Mouse (Mus musculus): Measurements from ENCODE around the gene Ctsm. TPM values are rescaled to one million over a fixed set of nuclear protein-coding genes. Genes with fewer than 3 reads are reported as not detected.
"Not testable (repeated sequence)": the region's sequence is repeated elsewhere in the genome, so short reads cannot be mapped to it uniquely, and the experiment has no call there.

Gene Ctsm
- not detected in 2 replicates for polyA plus RNA-seq (2015; fragmentation: Nextera tagmentation; extraction: Ambion mirVana)

- Histone ChIP-seq H3K9me3 (ENCODE audit: control insufficient read depth, low read length) (peaks cover 20% of the 10 kb centered on the region), H3K4me2 (ENCODE audit: low read length) (no peak within 1 kb of the TSS), H3K27me3 (replicated peaks; ENCODE audit: control insufficient read depth, insufficient read depth, low read length) (no peaks in the 10 kb centered on the region), H3K36me3 (ENCODE audit: control insufficient read depth, insufficient read depth, low read length) (no peaks in the 10 kb centered on the region), H3K4me3 (ENCODE audit: low read length) (no peak within 1 kb of the TSS), H3K9ac (ENCODE audit: low read depth, low read length) (no peak within 1 kb of the TSS), H3K4me1 (ENCODE audit: control insufficient read depth, insufficient read depth, low read depth, low read length) (no peaks in the 10 kb centered on the region), H3K27ac (ENCODE audit: low read depth, low read length) (no peak within 1 kb of the TSS)
- WGBS, result 72% methylated on average over 4 of the region's 4 CpGs
- no peak for ATAC-seq
Measured at GRCm38 (mm10) chr13:61541631-61542030, at the start of gene Ctsm. Gene Ctsm, minus strand, starts transcription at chr13:61541839.

GRCm38 (mm10) chr13:61570027-61570426 lies 28.4 kb upstream of the Ctsm start, which contains the start of gene Cts3:
Gene Cts3, minus strand, starts transcription at chr13:61570127.
- Histone ChIP-seq H3K9ac (ENCODE audit: low read depth, low read length) (no peak within 1 kb of the TSS), H3K27me3 (replicated peaks; ENCODE audit: control insufficient read depth, insufficient read depth, low read length) (no peaks in the 10 kb centered on the region), H3K27ac (ENCODE audit: low read depth, low read length) (no peak within 1 kb of the TSS), H3K4me1 (ENCODE audit: control insufficient read depth, insufficient read depth, low read depth, low read length) (no peaks in the 10 kb centered on the region), H3K4me2 (ENCODE audit: low read length) (no peak within 1 kb of the TSS), H3K4me3 (ENCODE audit: low read length) (no peak within 1 kb of the TSS), H3K36me3 (ENCODE audit: control insufficient read depth, insufficient read depth, low read length) (no peaks in the 10 kb centered on the region), H3K9me3 (ENCODE audit: control insufficient read depth, low read length) (peaks cover 25% of the 10 kb centered on the region)
- ATAC-seq, result no peak

- not testable (repeated sequence) for H3K9ac ChIP-seq (ENCODE audit: low read depth, low read length); ATAC-seq; H3K4me1 ChIP-seq (ENCODE audit: control insufficient read depth, insufficient read depth, low read depth, low read length); H3K36me3 ChIP-seq (ENCODE audit: control insufficient read depth, insufficient read depth, low read length); H3K4me3 ChIP-seq (ENCODE audit: low read length); H3K27me3 ChIP-seq (replicated peaks; ENCODE audit: control insufficient read depth, insufficient read depth, low read length); H3K27ac ChIP-seq (ENCODE audit: low read depth, low read length); H3K4me2 ChIP-seq (ENCODE audit: low read length)
- WGBS, result 32% methylated on average over 1 of the region's 1 CpGs
- H3K9me3 ChIP-seq (ENCODE audit: control insufficient read depth, low read length), result peaks cover 19% of the 10 kb centered on the region
Measured at GRCm38 (mm10) chr13:61568074-61568473, 26.4 kb upstream of the Ctsm start, which contains the start of gene Gm49352. Gene Gm49352, minus strand, starts transcription at chr13:61568174.

Other genes starting within 250 kb of the Ctsm start
- gene Cts7, start 183.6 kb downstream of the Ctsm start, polyA plus RNA-seq (2015; fragmentation: Nextera tagmentation; extraction: Ambion mirVana), result not detected in 2 replicates
- not detected in 2 replicates for gene Gm49352, start 26.3 kb upstream of the Ctsm start, polyA plus RNA-seq (2015; fragmentation: Nextera tagmentation; extraction: Ambion mirVana)
- gene Cts3, start 28.3 kb upstream of the Ctsm start, polyA plus RNA-seq (2015; fragmentation: Nextera tagmentation; extraction: Ambion mirVana), result not detected in 2 replicates